8 mouse cellular contexts compared by ENCODE assay signal in genomic region chr1:126931754-126932153, GRCm38 (mm10).
A peak's percentile ranks its signal among the peaks of the same experiment; 100 is the strongest.
DNase-seq lines count a peak whose midpoint lies in the region; ATAC-seq and TF ChIP-seq lines count a peak whose summit lies in the region.

No protein-coding gene starts in this region.

- peak; percentile 92 for TF ChIP-seq CTCF in cerebellum, adult 2 months (IDR thresholded peaks at IDR 0.05; ENCODE audit: borderline replicate concordance, insufficient read depth, low read depth, low read length)

- H3K36me3 ChIP-seq in hindbrain, embryonic 14.5 days (replicated peaks; ENCODE audit: control insufficient read depth, insufficient read depth) = no peaks in the 10 kb centered on the region

- WGBS in cerebellum, adult 2 months = 2% methylated on average over 6 of the region's 6 CpGs
- 2% methylated on average over 6 of the region's 6 CpGs for WGBS in hindbrain, embryonic 14.5 days

- peaks cover 4% of the 10 kb centered on the region; the same call in 1 of the 2 replicates for H3K27me3 ChIP-seq in cerebellum, adult 2 months (ENCODE audit: control insufficient read depth, insufficient read depth, low read length)
- no peaks in the 10 kb centered on the region for H3K27me3 ChIP-seq in hindbrain, embryonic 14.5 days (ENCODE audit: control insufficient read depth, insufficient read depth, low read length)

- no peak overlapping the region for H3K4me2 ChIP-seq in hindbrain, embryonic 14.5 days (replicated peaks)

- TF ChIP-seq POLR2A in cerebellum, adult 2 months (IDR thresholded peaks at IDR 0.05; ENCODE audit: borderline replicate concordance, insufficient read depth, low read length) = no peak

- H3K27ac ChIP-seq in cerebellum, adult 2 months (ENCODE audit: insufficient read depth, low read length) = no peak overlapping the region
- no peak overlapping the region for H3K27ac ChIP-seq in hindbrain, embryonic 14.5 days

- 0 out of 2 replicates have a peak, but pooled peaks cover 2% of the 10 kb centered on the region for H3K9me3 ChIP-seq in hindbrain, embryonic 14.5 days (ENCODE audit: control insufficient read depth, low read length)

- no peaks in the 10 kb centered on the region; the same call in 1 of the 2 replicates for H3K4me1 ChIP-seq in cerebellum, adult 2 months (ENCODE audit: control insufficient read depth, insufficient read depth, low read length)
- H3K4me1 ChIP-seq in hindbrain, embryonic 14.5 days (replicated peaks; ENCODE audit: control insufficient read depth, insufficient read depth, low read length) = peaks cover 16% of the 10 kb centered on the region; the same call in 1 of the 2 replicates

- peak; percentile 89 for DNase-seq in NIH3T3 (ENCODE audit: low read depth)
- DNase-seq in cerebellum, adult 2 months = peak; percentile 71 to 84
- DNase-seq in frontal cortex, adult 2 months (ENCODE audit: extremely low spot score in 1 of 2, low spot score in 1 of 2) = peak; percentile 79 to 98
- DNase-seq in hindbrain, embryonic 14.5 days (ENCODE audit: low spot score) = peak; percentile 97
- DNase-seq in layer of hippocampus, postnatal 10 days (ENCODE audit: low spot score in 2 of 2) = peak; percentile 95 to 96
- peak; percentile 80 for DNase-seq in lung, postnatal 25 days (ENCODE audit: low spot score)
- DNase-seq in right cerebral cortex, adult 18-20 months = peak; percentile 86
- DNase-seq in urinary bladder, adult 2 months (ENCODE audit: low spot score) = peak; percentile 69

- no peak overlapping the region for H3K4me3 ChIP-seq in cerebellum, adult 2 months (replicated peaks; ENCODE audit: insufficient read depth, low read depth, low read length)
- H3K4me3 ChIP-seq in hindbrain, embryonic 14.5 days (replicated peaks; ENCODE audit: low read length) = no peak overlapping the region

- peak; percentile 60 for ATAC-seq in hindbrain, embryonic 14.5 days (ENCODE audit: low FRiP score)

- H3K9ac ChIP-seq in hindbrain, embryonic 14.5 days = no peak overlapping the region
